Mouse (Mus musculus): Measurements from ENCODE around the gene Aldh3b1. TPM values are rescaled to one million over a fixed set of nuclear protein-coding genes. Genes with fewer than 3 reads are reported as not detected.
"Not testable (repeated sequence)": the region's sequence is repeated elsewhere in the genome, so short reads cannot be mapped to it uniquely, and the experiment has no call there.

Aldh3b1 gene
- polyA plus RNA-seq, 1 experiment from 2014 or later: 1.00 TPM

- not testable (repeated sequence) for H3K4me1 ChIP-seq (ENCODE audit: control insufficient read depth, insufficient read depth, low read length); H3K36me3 ChIP-seq (replicated peaks; ENCODE audit: control insufficient read depth, insufficient read depth, low read depth, low read length); ATAC-seq (replicated peaks; ENCODE audit: insufficient number of reproducible peaks, low FRiP score, low TSS enrichment, low read depth); DNase-seq (ENCODE audit: low spot score); H3K4me3 ChIP-seq (ENCODE audit: low read depth, low read length); H3K27ac ChIP-seq (replicated peaks; ENCODE audit: low read depth, low read length); H3K9ac ChIP-seq (replicated peaks; ENCODE audit: low read length); H3K9me3 ChIP-seq (replicated peaks; ENCODE audit: control insufficient read depth, low read length); H3K4me2 ChIP-seq (ENCODE audit: low read depth, low read length); H3K27me3 ChIP-seq (ENCODE audit: control insufficient read depth, insufficient read depth, low read length)
- 81% methylated on average over 6 of the region's 6 CpGs for WGBS
These were observed 32.2 kb upstream of the Aldh3b1 start for GRCm38 (mm10) chr19:3961805-3962204.

- Histone ChIP-seq H3K4me2 (ENCODE audit: low read depth, low read length) (no peak overlapping the region), H3K4me1 (ENCODE audit: control insufficient read depth, insufficient read depth, low read length) (no peaks in the 10 kb centered on the region), H3K4me3 (ENCODE audit: low read depth, low read length) (no peak overlapping the region), H3K9ac (replicated peaks; ENCODE audit: low read length) (no peak overlapping the region), H3K27ac (replicated peaks; ENCODE audit: low read depth, low read length) (no peak overlapping the region), H3K36me3 (replicated peaks; ENCODE audit: control insufficient read depth, insufficient read depth, low read depth, low read length) (no peaks in the 10 kb centered on the region), H3K9me3 (replicated peaks; ENCODE audit: control insufficient read depth, low read length) (no peaks in the 10 kb centered on the region), H3K27me3 (ENCODE audit: control insufficient read depth, insufficient read depth, low read length) (no peaks in the 10 kb centered on the region)
- ATAC-seq (replicated peaks; ENCODE audit: insufficient number of reproducible peaks, low FRiP score, low TSS enrichment, low read depth): no peak
- no peak for DNase-seq (ENCODE audit: low spot score)
- WGBS: 84% methylated on average over 5 of the region's 5 CpGs
These were observed 30.6 kb upstream of the Aldh3b1 start for GRCm38 (mm10) chr19:3960211-3960610.

- H3K36me3 ChIP-seq (replicated peaks; ENCODE audit: control insufficient read depth, insufficient read depth, low read depth, low read length): no peaks in the 10 kb centered on the region
- no peak overlapping the region for H3K27ac ChIP-seq (replicated peaks; ENCODE audit: low read depth, low read length)
- H3K4me1 ChIP-seq (ENCODE audit: control insufficient read depth, insufficient read depth, low read length): no peaks in the 10 kb centered on the region
- H3K9me3 ChIP-seq (replicated peaks; ENCODE audit: control insufficient read depth, low read length): no peaks in the 10 kb centered on the region
- H3K4me2 ChIP-seq (ENCODE audit: low read depth, low read length): no peak overlapping the region
- ATAC-seq (replicated peaks; ENCODE audit: insufficient number of reproducible peaks, low FRiP score, low TSS enrichment, low read depth): no peak
- H3K9ac ChIP-seq (replicated peaks; ENCODE audit: low read length): no peak overlapping the region
- no peaks in the 10 kb centered on the region for H3K27me3 ChIP-seq (ENCODE audit: control insufficient read depth, insufficient read depth, low read length)
- no peak for DNase-seq (ENCODE audit: low spot score)
- H3K4me3 ChIP-seq (ENCODE audit: low read depth, low read length): no peak overlapping the region
These were observed 29.4 kb upstream of the Aldh3b1 start for GRCm38 (mm10) chr19:3959030-3959429.

- 79% methylated on average over 4 of the region's 4 CpGs for WGBS
- ATAC-seq (replicated peaks; ENCODE audit: insufficient number of reproducible peaks, low FRiP score, low TSS enrichment, low read depth): no peak
- Histone ChIP-seq H3K4me1 (ENCODE audit: control insufficient read depth, insufficient read depth, low read length) (no peaks in the 10 kb centered on the region), H3K4me2 (ENCODE audit: low read depth, low read length) (no peak within 1 kb of the TSS), H3K4me3 (ENCODE audit: low read depth, low read length) (no peak within 1 kb of the TSS), H3K36me3 (replicated peaks; ENCODE audit: control insufficient read depth, insufficient read depth, low read depth, low read length) (no peaks in the 10 kb centered on the region), H3K27me3 (ENCODE audit: control insufficient read depth, insufficient read depth, low read length) (no peaks in the 10 kb centered on the region), H3K27ac (replicated peaks; ENCODE audit: low read depth, low read length) (no peak within 1 kb of the TSS), H3K9ac (replicated peaks; ENCODE audit: low read length) (no peak within 1 kb of the TSS), H3K9me3 (replicated peaks; ENCODE audit: control insufficient read depth, low read length) (no peaks in the 10 kb centered on the region)
- no peak for DNase-seq (ENCODE audit: low spot score)
These were observed 28.9 kb upstream of the Aldh3b1 start, which contains the start of gene Aldh3b3 for GRCm38 (mm10) chr19:3958470-3958869. TSS of gene Aldh3b3 (plus strand) at chr19:3958645.

- not testable (repeated sequence) for H3K27ac ChIP-seq (replicated peaks; ENCODE audit: low read depth, low read length); H3K27me3 ChIP-seq (ENCODE audit: control insufficient read depth, insufficient read depth, low read length); H3K4me2 ChIP-seq (ENCODE audit: low read depth, low read length); ATAC-seq (replicated peaks; ENCODE audit: insufficient number of reproducible peaks, low FRiP score, low TSS enrichment, low read depth); DNase-seq (ENCODE audit: low spot score); H3K36me3 ChIP-seq (replicated peaks; ENCODE audit: control insufficient read depth, insufficient read depth, low read depth, low read length); H3K9me3 ChIP-seq (replicated peaks; ENCODE audit: control insufficient read depth, low read length); H3K9ac ChIP-seq (replicated peaks; ENCODE audit: low read length); H3K4me1 ChIP-seq (ENCODE audit: control insufficient read depth, insufficient read depth, low read length); H3K4me3 ChIP-seq (ENCODE audit: low read depth, low read length)
- 81% methylated on average over 4 of the region's 5 CpGs for WGBS
These were observed 27.9 kb upstream of the Aldh3b1 start for GRCm38 (mm10) chr19:3957296-3958036.

- H3K4me1 ChIP-seq (ENCODE audit: control insufficient read depth, insufficient read depth, low read length): no peaks in the 10 kb centered on the region
- H3K9ac ChIP-seq (replicated peaks; ENCODE audit: low read length): no peak overlapping the region
- no peaks in the 10 kb centered on the region for H3K27me3 ChIP-seq (ENCODE audit: control insufficient read depth, insufficient read depth, low read length)
- H3K9me3 ChIP-seq (replicated peaks; ENCODE audit: control insufficient read depth, low read length): no peaks in the 10 kb centered on the region
- no peak overlapping the region for H3K4me2 ChIP-seq (ENCODE audit: low read depth, low read length)
- no peaks in the 10 kb centered on the region for H3K36me3 ChIP-seq (replicated peaks; ENCODE audit: control insufficient read depth, insufficient read depth, low read depth, low read length)
- 51% methylated on average over 4 of the region's 4 CpGs for WGBS
- H3K27ac ChIP-seq (replicated peaks; ENCODE audit: low read depth, low read length): no peak overlapping the region
- H3K4me3 ChIP-seq (ENCODE audit: low read depth, low read length): no peak overlapping the region
- no peak for ATAC-seq (replicated peaks; ENCODE audit: insufficient number of reproducible peaks, low FRiP score, low TSS enrichment, low read depth)
- DNase-seq (ENCODE audit: low spot score): no peak
These were observed 26.2 kb upstream of the Aldh3b1 start for GRCm38 (mm10) chr19:3955804-3956203.

DNA sequence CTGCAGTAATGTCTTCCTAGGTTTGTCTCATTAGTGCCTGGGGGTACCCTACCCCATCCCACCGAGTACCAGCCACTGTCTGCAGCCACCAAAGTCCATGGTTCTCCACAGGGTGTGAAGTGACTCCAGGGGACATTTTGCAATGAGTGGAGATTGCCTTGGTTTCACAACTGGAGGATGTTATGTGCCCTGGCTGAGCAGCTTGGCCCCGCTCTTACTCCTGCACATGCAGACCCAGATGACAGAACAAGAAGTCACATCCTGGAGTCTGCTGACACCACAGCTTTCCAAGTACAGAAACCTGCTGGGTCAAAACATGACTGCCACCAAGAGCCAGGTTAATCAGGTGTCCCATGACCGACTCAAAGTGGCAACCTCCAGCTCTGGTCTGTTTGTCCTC lies 25.4 kb upstream of the Aldh3b1 start:
- no peaks in the 10 kb centered on the region for H3K4me1 ChIP-seq (ENCODE audit: control insufficient read depth, insufficient read depth, low read length)
- no peaks in the 10 kb centered on the region for H3K9me3 ChIP-seq (replicated peaks; ENCODE audit: control insufficient read depth, low read length)
- ATAC-seq (replicated peaks; ENCODE audit: insufficient number of reproducible peaks, low FRiP score, low TSS enrichment, low read depth): no peak
- WGBS: 85% methylated on average over 3 of the region's 3 CpGs
- H3K27ac ChIP-seq (replicated peaks; ENCODE audit: low read depth, low read length): no peak overlapping the region
- no peak overlapping the region for H3K4me2 ChIP-seq (ENCODE audit: low read depth, low read length)
- DNase-seq (ENCODE audit: low spot score): no peak
- no peaks in the 10 kb centered on the region for H3K36me3 ChIP-seq (replicated peaks; ENCODE audit: control insufficient read depth, insufficient read depth, low read depth, low read length)
- no peak overlapping the region for H3K9ac ChIP-seq (replicated peaks; ENCODE audit: low read length)
- H3K27me3 ChIP-seq (ENCODE audit: control insufficient read depth, insufficient read depth, low read length): no peaks in the 10 kb centered on the region
- no peak overlapping the region for H3K4me3 ChIP-seq (ENCODE audit: low read depth, low read length)

DNA sequence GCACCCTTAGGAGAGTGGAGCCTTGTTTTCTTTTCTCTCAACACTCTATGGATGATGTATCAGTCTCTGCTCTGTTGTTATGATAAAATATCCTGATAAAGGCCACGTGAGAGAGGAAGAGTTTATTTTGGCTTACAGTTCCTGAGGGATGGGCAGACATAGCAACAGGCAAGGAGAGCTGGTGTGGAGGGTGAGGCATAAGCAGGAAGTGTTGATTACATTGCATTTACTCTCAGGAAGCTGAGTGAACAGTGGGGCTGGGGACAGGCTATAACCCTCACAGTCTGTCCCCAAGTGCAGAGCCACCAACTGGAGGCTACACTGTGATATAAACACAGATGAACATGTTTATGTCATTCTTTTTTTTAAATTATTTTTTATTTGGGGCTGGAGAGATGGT lies 22.5 kb upstream of the Aldh3b1 start:
- no peak overlapping the region for H3K27ac ChIP-seq (replicated peaks; ENCODE audit: low read depth, low read length)
- no peaks in the 10 kb centered on the region for H3K36me3 ChIP-seq (replicated peaks; ENCODE audit: control insufficient read depth, insufficient read depth, low read depth, low read length)
- H3K27me3 ChIP-seq (ENCODE audit: control insufficient read depth, insufficient read depth, low read length): no peaks in the 10 kb centered on the region
- no peak for ATAC-seq (replicated peaks; ENCODE audit: insufficient number of reproducible peaks, low FRiP score, low TSS enrichment, low read depth)
- 61% methylated on average over 1 of the region's 1 CpGs for WGBS
- DNase-seq (ENCODE audit: low spot score): no peak
- H3K4me2 ChIP-seq (ENCODE audit: low read depth, low read length): no peak overlapping the region
- H3K9ac ChIP-seq (replicated peaks; ENCODE audit: low read length): no peak overlapping the region
- H3K9me3 ChIP-seq (replicated peaks; ENCODE audit: control insufficient read depth, low read length): no peaks in the 10 kb centered on the region
- H3K4me1 ChIP-seq (ENCODE audit: control insufficient read depth, insufficient read depth, low read length): no peaks in the 10 kb centered on the region
- no peak overlapping the region for H3K4me3 ChIP-seq (ENCODE audit: low read depth, low read length)
